Mouse (Mus musculus) brown adipose tissue, adult 24 weeks (tissue): Measurements from ENCODE around the gene Nepn. TPM values are rescaled to one million over a fixed set of nuclear protein-coding genes. Genes with fewer than 3 reads are reported as not detected.
A peak's percentile ranks its signal among the peaks of the same experiment; 100 is the strongest.

Source experiments
- H3K27ac ChIP-seq: fragments of 200-500 bp; replicated peaks from 2 replicates; pipeline ENCODE4 v1.5.1; 2012; ENCODE audit warnings: low read depth, mild to moderate bottlenecking, low read length
- H3K4me1 ChIP-seq: fragments of 200-500 bp; 2 replicates; pipeline ENCODE4 v1.6.1; 2012; ENCODE audit warnings: low read length, mixed read lengths; ENCODE audit not compliant: control insufficient read depth, insufficient read depth, insufficient read length
- H3K4me3 ChIP-seq: fragments of 200-500 bp; 2 replicates; pipeline ENCODE4 v1.5.1; 2012; ENCODE audit warnings: low read depth, mild to moderate bottlenecking, low read length, moderate library complexity; ENCODE audit not compliant: insufficient read depth
- polyA plus RNA-seq: library from polyadenylated mRNA; stranded (reverse); fragments of >200 nt; gene quantifications from 2 replicates; pipeline ENCODE4 v1.2.4, GENCODE M21; 2012; ENCODE audit not compliant: missing spikeins, insufficient read depth, insufficient read length

The Nepn gene
- polyA plus RNA-seq, 1 experiment = 1.7 TPM

DNA sequence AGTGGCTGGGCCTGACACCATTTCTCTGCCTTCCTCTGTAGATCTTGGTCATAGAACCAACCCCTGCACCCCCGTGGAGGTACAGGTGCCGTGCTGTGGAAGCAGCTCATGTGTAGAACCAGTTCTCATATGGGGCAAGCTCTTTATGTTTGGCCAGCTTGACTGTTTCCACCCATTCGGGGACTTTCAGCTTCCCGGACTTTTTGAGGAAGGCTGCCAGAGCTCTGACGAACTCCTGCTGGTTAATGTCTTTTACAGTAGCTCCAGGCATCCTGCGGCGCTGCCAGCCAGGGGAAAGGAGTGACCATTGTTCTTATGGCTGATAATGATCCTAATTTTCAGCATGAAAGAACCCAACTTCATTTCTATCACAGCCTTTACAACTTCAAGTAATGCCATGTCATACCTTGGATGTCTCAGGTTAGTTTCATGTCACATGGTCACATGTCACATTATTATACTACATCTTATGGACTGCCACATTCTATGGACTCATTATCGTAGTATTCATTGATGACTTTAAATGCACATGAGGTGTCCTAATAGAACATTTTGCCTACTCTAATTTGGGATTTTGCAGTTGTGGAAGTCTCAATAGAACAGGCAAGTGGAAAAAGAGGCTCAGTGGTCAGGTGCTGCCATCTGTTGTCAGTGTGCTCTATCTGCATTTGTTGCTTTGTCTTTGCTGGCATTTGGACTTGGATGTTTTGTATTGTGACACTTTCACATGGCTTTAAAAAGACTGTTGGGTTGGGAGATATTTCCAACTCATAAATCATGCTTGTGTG is 3.8 kb upstream of the Nepn start:
- H3K4me3 ChIP-seq = peak overlapping the region; percentile 10; the same call in 1 of the 2 replicates
- peaks cover 14% of the 10 kb centered on the region; the same call in 1 of the 2 replicates for H3K4me1 ChIP-seq
- peak overlapping the region; percentile 98 for H3K27ac ChIP-seq

DNA sequence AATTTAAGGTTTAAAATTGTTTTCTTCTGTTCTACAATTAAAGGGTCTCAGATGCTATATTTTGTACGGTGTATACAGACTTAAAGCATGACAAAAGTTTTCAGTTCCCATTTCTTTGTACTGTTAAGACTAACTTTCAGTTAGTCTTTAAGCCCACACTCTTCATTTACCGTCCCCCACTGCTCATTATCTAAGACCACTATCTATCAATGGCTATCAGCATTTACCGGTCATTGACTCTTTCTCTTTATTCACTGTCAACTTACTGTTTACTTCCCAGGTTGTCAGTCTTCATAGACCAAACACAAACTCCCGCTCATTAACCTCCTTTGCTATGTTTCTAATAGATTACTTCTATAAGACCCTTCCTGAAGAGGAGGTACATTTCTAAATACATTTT is 1.6 kb upstream of the Nepn start:
- peaks cover 20% of the 10 kb centered on the region; the same call in 1 of the 2 replicates for H3K4me1 ChIP-seq
- no peak overlapping the region for H3K4me3 ChIP-seq
- 0 out of 2 replicates have a peak overlapping the region, but pooled peaks have one; percentile 36 for H3K27ac ChIP-seq

DNA sequence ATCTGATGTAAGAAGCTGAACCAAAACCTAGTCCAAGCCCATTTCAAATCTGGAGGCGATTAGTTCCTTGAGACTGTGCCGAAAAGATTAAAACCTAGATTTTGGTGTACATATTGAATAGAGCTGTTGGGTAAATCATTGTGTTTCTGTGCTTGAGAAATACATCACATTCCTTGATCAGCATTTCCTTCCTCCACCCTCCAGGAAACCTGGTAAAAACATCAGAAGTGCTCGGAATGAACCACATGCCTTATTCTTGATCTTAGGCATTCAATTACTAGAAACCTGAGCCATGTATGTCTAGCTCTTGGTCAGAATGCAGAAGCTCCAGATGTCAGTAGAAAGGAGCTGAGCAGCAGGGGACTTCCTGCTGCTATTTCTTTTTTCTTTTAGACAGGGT is 666 bp downstream of the Nepn start:
- Histone ChIP-seq H3K27ac (peak overlapping the region; percentile 99), H3K4me3 (no peak overlapping the region), H3K4me1 (peaks cover 19% of the 10 kb centered on the region; the same call in 1 of the 2 replicates)

DNA sequence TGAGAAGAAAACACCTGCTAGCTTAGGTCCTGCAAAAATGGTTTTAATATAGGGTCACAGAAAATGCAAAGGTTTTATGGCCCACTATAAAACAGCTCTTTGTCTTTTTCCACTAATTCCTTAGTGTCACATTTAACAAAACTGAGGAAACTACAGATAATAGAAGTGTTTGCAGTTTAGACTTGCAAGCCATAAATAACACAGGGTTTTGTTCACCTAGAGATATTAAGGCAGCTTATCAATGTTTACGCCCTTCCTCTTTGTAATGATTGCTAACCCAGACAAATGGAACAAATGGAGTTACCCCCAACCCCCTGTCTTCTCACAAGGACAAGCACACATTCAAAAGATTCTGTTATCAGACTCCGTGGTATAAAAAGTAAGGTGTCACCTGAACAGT is 2.4 kb downstream of the Nepn start:
- Histone ChIP-seq H3K27ac (peak overlapping the region; percentile 90), H3K4me3 (peak overlapping the region; percentile 59), H3K4me1 (peaks cover 19% of the 10 kb centered on the region; the same call in 1 of the 2 replicates)

DNA sequence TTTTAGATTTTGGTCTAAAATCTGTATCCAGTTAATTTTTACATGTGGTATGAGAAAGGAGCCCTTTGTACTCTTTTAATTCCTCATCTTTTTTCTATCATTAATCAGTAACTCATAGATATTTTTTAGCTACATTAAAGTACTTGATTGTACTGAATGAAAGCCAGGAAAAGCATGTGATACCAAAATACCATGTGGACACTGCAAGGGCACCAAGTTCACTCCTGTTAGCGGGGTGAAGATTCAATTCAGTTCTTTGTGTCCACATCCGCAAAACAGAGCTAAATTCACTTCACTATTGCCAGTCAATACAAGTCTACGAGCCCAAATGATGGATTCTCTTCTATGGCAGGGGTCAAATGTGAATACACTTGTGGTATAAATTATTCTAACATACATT is 7.9 kb downstream of the Nepn start:
- H3K4me3 ChIP-seq = no peak overlapping the region
- H3K4me1 ChIP-seq = peaks cover 2% of the 10 kb centered on the region; the same call in 1 of the 2 replicates

DNA sequence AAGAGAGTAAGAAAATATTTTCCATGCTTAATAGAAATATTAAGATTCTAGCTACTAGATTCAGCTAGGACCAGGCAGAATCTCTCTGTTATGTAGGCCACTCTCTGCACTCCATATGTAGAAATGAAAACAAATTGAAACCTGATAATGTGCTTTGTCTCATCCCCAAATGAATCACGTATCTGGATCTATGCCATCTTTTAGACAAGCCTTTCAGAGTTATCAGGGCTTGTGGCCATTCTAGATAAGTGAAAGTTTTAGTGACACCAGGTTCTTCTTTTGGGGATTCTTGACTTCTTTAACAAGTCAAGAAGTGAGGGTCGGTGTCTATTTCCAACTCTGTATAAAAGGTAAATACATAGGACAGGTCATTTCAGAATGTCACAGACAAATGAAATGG is 9.9 kb downstream of the Nepn start:
- Histone ChIP-seq H3K4me1 (peaks cover 2% of the 10 kb centered on the region; the same call in 1 of the 2 replicates), H3K4me3 (no peak overlapping the region), H3K27ac (no peak overlapping the region)

More for the DNA sequence above, 7.9 kb downstream of the Nepn start:
- H3K27ac ChIP-seq = no peak overlapping the region

DNA sequence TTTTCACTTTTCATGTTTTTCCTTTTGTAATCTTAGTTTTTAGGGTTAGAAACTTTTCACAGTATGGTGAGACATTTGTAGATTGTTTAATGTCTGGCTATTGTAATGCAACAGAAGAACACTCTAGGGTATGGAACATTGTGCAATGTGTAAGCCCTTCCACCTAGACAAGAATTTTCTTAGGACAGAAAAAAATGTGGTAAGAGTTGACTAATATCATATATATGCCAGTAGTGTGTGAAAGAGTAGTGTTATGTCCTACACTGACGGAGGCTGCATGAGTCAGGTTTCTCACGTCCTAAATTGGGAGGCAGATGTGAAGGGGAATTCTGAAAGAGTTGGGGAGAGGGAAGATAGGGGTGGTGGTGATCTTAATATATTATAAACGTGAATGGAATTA is 10.9 kb downstream of the Nepn start:
- Histone ChIP-seq H3K4me1 (peaks cover 5% of the 10 kb centered on the region; the same call in 1 of the 2 replicates), H3K4me3 (no peak overlapping the region), H3K27ac (no peak overlapping the region)

DNA sequence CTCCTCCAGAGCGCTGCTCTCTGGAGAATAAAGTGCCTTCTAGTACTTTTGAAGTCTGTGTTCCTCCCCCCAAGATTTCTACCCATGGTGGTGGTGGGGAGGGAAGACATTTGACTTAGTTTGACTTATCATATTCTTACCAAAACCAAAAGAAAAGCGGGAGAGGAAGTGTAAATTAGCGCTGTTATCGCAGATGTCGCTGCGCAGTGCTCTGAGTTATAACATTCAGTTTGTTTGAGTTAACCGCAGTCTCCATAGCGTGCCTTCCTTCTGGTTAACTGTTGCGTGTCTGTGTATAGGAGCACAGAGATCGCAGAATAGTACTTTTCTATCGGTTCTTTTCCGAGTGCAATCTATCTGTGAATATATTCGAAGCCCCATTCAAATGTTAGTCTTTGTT is 16.4 kb downstream of the Nepn start:
- Histone ChIP-seq H3K4me3 (no peak overlapping the region), H3K27ac (peak overlapping the region; percentile 65), H3K4me1 (0 out of 2 replicates have a peak, but pooled peaks cover 5% of the 10 kb centered on the region)

DNA sequence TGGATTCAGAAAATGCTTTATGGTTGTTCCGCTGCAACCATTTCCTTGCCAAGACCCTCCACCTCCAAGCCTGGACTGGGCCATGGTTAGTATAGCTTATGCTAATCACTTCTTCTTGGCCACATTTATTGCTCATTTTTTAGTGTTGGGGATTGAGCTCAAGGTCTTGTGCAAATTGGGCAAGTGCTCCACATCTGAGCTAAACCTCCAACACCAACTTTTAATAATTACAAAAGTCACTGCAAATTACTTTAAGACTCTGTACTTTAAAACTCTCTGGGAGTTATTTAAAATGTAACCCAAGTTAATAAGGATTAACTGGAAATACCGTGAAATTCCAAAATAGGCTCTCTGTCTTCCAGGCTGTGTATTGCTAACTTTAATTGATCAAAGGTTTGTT is 18.8 kb downstream of the Nepn start:
- Histone ChIP-seq H3K4me1 (0 out of 2 replicates have a peak, but pooled peaks cover 5% of the 10 kb centered on the region), H3K27ac (no peak overlapping the region), H3K4me3 (no peak overlapping the region)

DNA sequence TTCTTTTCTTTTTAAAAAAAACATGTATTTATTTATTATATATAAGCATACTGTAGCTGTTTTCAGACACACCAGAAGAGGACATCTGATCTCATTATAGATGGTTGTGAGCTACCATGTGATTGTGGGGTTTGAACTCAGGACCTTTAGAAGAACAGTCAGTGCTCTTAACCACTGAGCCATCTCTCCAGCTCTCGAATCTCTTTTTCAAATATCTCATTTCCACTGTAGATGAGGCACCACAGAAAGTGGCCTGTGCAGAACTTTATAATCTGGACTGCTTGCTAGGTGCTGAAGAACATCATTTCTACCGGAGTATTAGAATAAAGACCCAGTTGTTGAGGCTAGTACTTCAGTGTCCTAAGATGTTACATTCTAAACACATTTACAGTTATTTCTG is 26.2 kb downstream of the Nepn start:
- peaks cover 4% of the 10 kb centered on the region; the same call in 1 of the 2 replicates for H3K4me1 ChIP-seq
- no peak overlapping the region for H3K27ac ChIP-seq

DNA sequence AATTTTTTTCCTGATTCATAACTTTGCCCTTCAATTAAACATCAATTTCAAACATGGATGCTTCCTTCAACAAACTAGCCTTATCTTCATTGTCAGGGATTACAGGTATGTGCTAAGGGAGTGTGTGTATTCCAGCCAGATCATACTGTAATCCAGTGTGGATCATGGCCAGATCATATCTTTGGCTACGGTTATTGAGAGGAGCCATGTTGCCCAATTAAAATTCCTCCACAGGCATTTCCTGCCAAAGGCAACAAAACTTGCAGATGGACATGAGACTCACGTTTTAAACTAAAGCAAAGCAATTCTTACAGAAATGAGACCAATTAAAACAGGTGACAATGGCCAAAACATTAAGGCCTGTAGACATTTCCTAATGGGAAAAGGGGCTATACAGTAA is 27.7 kb downstream of the Nepn start:
- H3K4me3 ChIP-seq = no peak overlapping the region
- peaks cover 4% of the 10 kb centered on the region for H3K4me1 ChIP-seq
- H3K27ac ChIP-seq = peak overlapping the region; percentile 92; the same call in 1 of the 2 replicates

More for the DNA sequence above, 26.2 kb downstream of the Nepn start:
- H3K4me3 ChIP-seq = no peak overlapping the region

DNA sequence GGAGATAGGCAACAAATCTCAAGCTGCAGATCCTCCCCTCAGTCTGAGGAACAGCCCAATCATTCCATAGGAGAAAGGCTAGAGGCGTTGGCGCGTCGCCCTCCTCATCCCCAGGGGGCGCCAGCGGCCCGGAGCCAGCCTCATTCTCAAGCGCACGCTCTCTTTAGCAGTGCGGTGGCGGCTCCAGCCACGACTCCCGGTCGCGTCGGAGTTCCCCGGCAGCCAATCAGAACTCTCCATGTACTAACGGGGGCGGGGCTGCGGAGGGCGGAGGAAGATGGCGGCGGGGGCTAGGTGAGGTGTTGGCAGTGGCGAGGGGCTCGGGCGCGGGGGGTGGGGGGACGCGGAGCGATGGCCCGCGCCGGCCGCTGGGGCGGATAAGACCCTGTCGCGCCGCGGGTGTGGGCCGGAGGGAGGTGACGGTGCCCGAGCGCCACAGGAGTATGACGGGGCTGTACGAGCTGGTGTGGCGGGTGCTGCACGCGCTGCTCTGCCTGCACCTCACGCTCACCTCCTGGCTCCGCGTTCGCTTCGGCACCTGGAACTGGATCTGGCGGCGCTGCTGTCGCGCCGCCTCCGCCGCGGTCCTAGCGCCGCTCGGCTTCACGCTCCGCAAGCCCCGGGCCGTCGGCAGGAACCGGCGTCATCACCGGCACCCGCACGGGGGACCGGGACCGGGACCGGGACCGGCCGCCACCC is 28.7 kb downstream of the Nepn start, which contains the start of gene Nus1:
Gene Nus1 (plus strand): TSS at position 249 of the 699 bp plus-strand sequence.
- Histone ChIP-seq H3K4me1 (peaks cover 9% of the 10 kb centered on the region), H3K4me3 (peak within 1 kb of the TSS; percentile 97), H3K27ac (peak within 1 kb of the TSS; percentile 93)

DNA sequence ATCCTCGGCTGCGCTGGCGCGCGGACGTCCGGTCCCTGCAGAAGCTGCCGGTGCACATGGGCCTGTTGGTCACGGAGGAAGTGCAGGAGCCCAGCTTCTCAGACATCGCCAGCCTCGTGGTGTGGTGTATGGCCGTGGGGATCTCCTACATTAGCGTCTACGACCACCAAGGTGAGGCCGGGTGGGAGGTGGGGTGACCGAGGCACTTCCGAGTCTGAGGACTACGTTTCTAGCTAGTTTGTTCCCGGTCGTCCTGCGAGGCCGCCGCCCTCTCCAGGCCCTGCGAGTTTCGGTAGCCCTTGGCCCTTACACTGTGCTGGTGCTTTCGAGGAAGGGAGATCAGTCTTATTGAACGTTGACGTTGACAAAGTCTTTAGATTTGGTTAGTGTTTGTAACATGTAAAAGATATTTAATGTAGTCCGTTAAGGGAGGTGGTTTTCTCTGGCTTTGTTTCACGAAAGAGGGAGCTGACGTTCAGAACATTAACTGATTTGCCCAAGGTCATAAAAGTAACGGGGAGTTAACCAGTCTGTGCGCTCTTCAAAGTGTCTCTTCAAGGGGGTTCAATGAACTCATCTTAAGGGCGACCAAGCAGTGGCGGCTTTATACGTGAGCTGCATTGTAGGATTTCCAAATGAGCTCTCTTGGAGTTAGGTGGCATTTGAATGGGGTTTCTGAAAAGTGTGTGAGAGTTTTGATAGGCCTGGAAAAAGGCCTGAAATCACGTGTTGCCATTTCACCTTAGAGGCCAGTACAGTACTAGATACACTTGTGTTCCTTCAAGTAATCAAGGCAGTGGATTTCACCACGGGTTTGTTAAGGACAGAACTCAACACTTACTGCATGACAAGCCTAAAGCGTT is 29.5 kb downstream of the Nepn start:
- peak overlapping the region; percentile 97 for H3K4me3 ChIP-seq
- H3K4me1 ChIP-seq = peaks cover 10% of the 10 kb centered on the region
- peak overlapping the region; percentile 93 for H3K27ac ChIP-seq

DNA sequence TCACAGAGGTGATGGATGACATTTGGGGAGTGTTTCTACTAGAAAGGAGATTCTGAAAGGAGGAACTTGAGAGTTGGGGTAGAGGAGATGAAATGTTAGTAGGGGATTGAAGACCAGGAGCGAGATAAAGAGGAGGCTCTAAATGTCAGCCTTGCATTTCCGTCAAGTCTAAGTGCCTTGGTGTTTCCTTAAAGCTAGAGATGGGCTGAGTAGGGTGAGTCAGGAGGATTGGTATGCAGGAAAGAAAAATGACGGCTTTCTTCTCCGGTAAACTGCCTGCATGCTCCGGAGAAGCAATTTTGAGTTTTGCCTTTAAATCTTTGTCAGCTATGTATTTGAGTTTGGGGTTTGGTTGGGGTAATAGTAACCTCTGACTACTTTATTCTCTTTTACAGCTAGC is 30.2 kb downstream of the Nepn start:
- peaks cover 10% of the 10 kb centered on the region for H3K4me1 ChIP-seq
- H3K27ac ChIP-seq = peak overlapping the region; percentile 93
- peak overlapping the region; percentile 97 for H3K4me3 ChIP-seq
